Mouse (Mus musculus) intestine, embryonic 14.5 days (tissue): ENCODE measurements around the gene Dbn1. TPM values are rescaled to one million over a fixed set of nuclear protein-coding genes. Genes with fewer than 3 reads are reported as not detected.

Source experiments
- ATAC-seq: fragments of 200-750 bp; cut with Nextera tagmentation; replicated peaks from 2 replicates; pipeline ENCODE4 v1.8.0; 2017; ENCODE audit warnings: low read depth, moderate number of reproducible peaks, moderate TSS enrichment, moderate library complexity; ENCODE audit not compliant: low FRiP score, low TSS enrichment
- DNase-seq: peaks from one replicate; pipeline ENCODE4 v3.0.0-alpha.2; 2018; ENCODE audit warnings: low spot score
- H3K27ac ChIP-seq: fragments of 300-500 bp; sonication (generic); 2 replicates; pipeline ENCODE4 v1.5.1; 2014; ENCODE audit warnings: low read depth, mild to moderate bottlenecking, control low read depth
- H3K27me3 ChIP-seq: fragments of 300-500 bp; sonication (generic); replicated peaks from 2 replicates; pipeline ENCODE4 v1.6.1; 2014; ENCODE audit warnings: low read length, control low read depth; ENCODE audit not compliant: control insufficient read depth, insufficient read depth
- H3K36me3 ChIP-seq: fragments of 300-500 bp; sonication (generic); 2 replicates; pipeline ENCODE4 v1.6.1; 2014; ENCODE audit warnings: low read length, control low read depth; ENCODE audit not compliant: control insufficient read depth, insufficient read depth
- H3K4me1 ChIP-seq: fragments of 300-500 bp; sonication (generic); replicated peaks from 2 replicates; pipeline ENCODE4 v1.6.1; 2014; ENCODE audit warnings: low read length, control low read depth, mixed read lengths; ENCODE audit not compliant: control insufficient read depth, insufficient read depth
- H3K4me2 ChIP-seq: fragments of 300-500 bp; sonication (generic); 2 replicates; pipeline ENCODE4 v1.6.1; 2014; ENCODE audit warnings: low read length
- H3K4me3 ChIP-seq: fragments of 300-500 bp; sonication (generic); 2 replicates; pipeline ENCODE4 v1.5.1; 2014; ENCODE audit warnings: low read depth, low read length, control low read depth, mixed read lengths
- H3K9ac ChIP-seq: fragments of 300-500 bp; sonication (generic); 2 replicates; pipeline ENCODE4 v1.6.1; 2014; ENCODE audit warnings: mild to moderate bottlenecking, low read length
- H3K9me3 ChIP-seq: fragments of 300-500 bp; sonication (generic); 2 replicates; pipeline ENCODE4 v1.6.1; 2016; ENCODE audit warnings: low read length, control low read depth; ENCODE audit not compliant: control insufficient read depth
- WGBS: fragments of 180-500 bp; shearing (Covaris S2); extraction: QIAGEN DNeasy Blood & Tissue Kit; methylation state at CpG from one replicate; pipeline ENCODE4 v1.1.7; 2014; 5-methylcytosine and 5-hydroxymethylcytosine counted together
- polyA plus RNA-seq: library from polyadenylated mRNA; unstranded; fragments of >200 nt; fragmentation: Nextera tagmentation; extraction: Ambion mirVana; gene quantifications from 2 replicates; pipeline ENCODE4 v1.2.1, GENCODE M21; 2014

Dbn1 gene
- polyA plus RNA-seq, 1 experiment from 2014 or later, result 120 TPM

- ATAC-seq, result peak; percentile 59
- WGBS, result 2% methylated on average over 25 of the region's 25 CpGs
- H3K27ac ChIP-seq, result peak overlapping the region; percentile 85
Measured at GRCm38 (mm10) chr13:55512379-55513031, 24.6 kb upstream of the Dbn1 start.

GRCm38 (mm10) chr13:55511492-55511861 lies 23.6 kb upstream of the Dbn1 start:
- ATAC-seq, result peak; percentile 12; the same call in 1 of the 2 replicates
- 19% methylated on average over 5 of the region's 5 CpGs for WGBS
- Histone ChIP-seq H3K4me3 (peak overlapping the region; percentile 77), H3K36me3 (peaks cover 39% of the 10 kb centered on the region), H3K9me3 (no peaks in the 10 kb centered on the region), H3K4me2 (peak overlapping the region; percentile 83), H3K27me3 (no peaks in the 10 kb centered on the region), H3K9ac (peak overlapping the region; percentile 86; the same call in 1 of the 2 replicates), H3K4me1 (peaks cover 26% of the 10 kb centered on the region), H3K27ac (peak overlapping the region; percentile 85)
- DNase-seq, result no peak

More at GRCm38 (mm10) chr13:55512379-55513031, 24.6 kb upstream of the Dbn1 start:
- peak overlapping the region; percentile 77 for H3K4me3 ChIP-seq
- peaks cover 26% of the 10 kb centered on the region for H3K4me1 ChIP-seq
- no peaks in the 10 kb centered on the region for H3K27me3 ChIP-seq
- no peaks in the 10 kb centered on the region for H3K9me3 ChIP-seq
- peak overlapping the region; percentile 83 for H3K4me2 ChIP-seq
- peak overlapping the region; percentile 86 for H3K9ac ChIP-seq
- peaks cover 29% of the 10 kb centered on the region for H3K36me3 ChIP-seq
- peak; percentile 83 for DNase-seq

DNA sequence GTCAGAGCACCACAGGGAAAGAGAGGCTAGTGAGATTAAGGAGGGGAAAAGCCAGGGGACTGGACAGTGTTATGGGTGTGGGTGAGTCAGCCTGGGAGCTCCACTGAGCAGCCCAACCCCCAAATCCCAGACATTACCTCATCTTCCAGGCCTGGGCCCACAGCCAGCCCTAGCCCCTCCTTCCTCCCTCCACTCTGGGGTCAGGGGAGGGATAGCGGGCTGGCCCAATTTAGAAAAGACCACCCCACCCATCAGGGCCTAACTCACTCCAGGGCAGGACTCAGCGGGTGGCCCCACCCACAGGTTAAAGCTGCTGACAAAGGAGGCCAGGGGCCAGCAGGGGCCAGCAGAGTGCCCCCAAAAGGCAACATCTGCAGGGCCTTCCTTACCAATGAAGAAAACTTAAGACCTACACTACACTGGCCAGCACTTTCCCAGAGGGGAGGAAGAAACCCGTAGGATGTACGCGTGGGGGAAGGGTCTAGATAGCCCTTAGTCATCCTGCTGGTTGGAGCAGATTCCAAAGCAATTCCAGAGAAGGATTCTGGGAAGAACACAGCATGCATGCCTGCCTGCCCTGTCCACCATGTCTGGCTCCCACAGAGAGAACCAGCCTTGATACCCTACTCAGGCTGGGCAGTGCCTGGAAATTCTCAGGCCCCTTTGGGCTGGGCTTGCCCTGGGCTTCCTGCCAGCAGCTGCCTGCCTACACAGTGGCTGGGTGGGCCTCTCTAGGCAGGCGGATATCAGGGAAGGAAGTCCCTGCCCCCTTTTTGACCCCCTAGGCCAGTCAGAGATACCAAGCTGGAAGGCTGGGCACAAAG lies 23.0 kb upstream of the Dbn1 start:
- H3K4me1 ChIP-seq, result peaks cover 26% of the 10 kb centered on the region
- H3K36me3 ChIP-seq, result peaks cover 45% of the 10 kb centered on the region
- peak overlapping the region; percentile 77 for H3K4me3 ChIP-seq
- ATAC-seq, result peak; percentile 78
- no peaks in the 10 kb centered on the region for H3K9me3 ChIP-seq
- H3K27ac ChIP-seq, result peak overlapping the region; percentile 85
- WGBS, result 5% methylated on average over 6 of the region's 6 CpGs
- peak overlapping the region; percentile 83 for H3K4me2 ChIP-seq
- H3K27me3 ChIP-seq, result no peaks in the 10 kb centered on the region
- peak overlapping the region; percentile 23 for H3K9ac ChIP-seq
- peak; percentile 88 for DNase-seq

DNA sequence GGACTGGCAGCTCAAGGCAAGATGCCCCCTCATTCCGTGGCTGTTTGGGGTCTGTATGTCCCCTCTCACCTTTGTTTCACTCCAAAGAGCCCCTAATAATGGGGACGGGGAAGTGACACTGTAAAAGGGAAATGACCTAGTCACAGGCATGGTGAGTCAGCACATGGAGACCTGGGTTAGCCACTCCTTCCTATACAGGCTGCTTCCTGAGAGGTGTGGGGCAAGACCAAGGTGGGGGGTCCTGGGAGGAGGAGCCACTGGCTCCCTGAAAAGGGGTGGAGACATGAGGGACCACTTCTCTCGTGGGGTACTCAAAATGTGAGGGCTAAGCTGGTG lies 22.4 kb upstream of the Dbn1 start:
- Histone ChIP-seq H3K36me3 (peaks cover 51% of the 10 kb centered on the region), H3K9ac (peak overlapping the region; percentile 23; the same call in 1 of the 2 replicates), H3K27ac (peak overlapping the region; percentile 85; the same call in 1 of the 2 replicates), H3K27me3 (no peaks in the 10 kb centered on the region), H3K4me1 (peaks cover 26% of the 10 kb centered on the region), H3K9me3 (no peaks in the 10 kb centered on the region), H3K4me2 (peak overlapping the region; percentile 83), H3K4me3 (peak overlapping the region; percentile 8; the same call in 1 of the 2 replicates)
- WGBS, result 30% methylated on average over 3 of the region's 3 CpGs
- peak; percentile 15 for ATAC-seq
- no peak for DNase-seq

- Histone ChIP-seq H3K9ac (no peak overlapping the region), H3K4me2 (no peak overlapping the region), H3K27ac (no peak overlapping the region), H3K4me1 (peaks cover 26% of the 10 kb centered on the region), H3K36me3 (peaks cover 68% of the 10 kb centered on the region), H3K27me3 (no peaks in the 10 kb centered on the region), H3K9me3 (no peaks in the 10 kb centered on the region), H3K4me3 (no peak overlapping the region)
- 88% methylated on average over 10 of the region's 10 CpGs for WGBS
- DNase-seq (no peak), ATAC-seq (no peak)
Measured at GRCm38 (mm10) chr13:55508531-55508930, 20.6 kb upstream of the Dbn1 start.

GRCm38 (mm10) chr13:55507877-55508276 lies 20.0 kb upstream of the Dbn1 start:
- Histone ChIP-seq H3K4me1 (peaks cover 26% of the 10 kb centered on the region), H3K9ac (no peak overlapping the region), H3K27me3 (no peaks in the 10 kb centered on the region), H3K9me3 (no peaks in the 10 kb centered on the region), H3K27ac (no peak overlapping the region), H3K4me2 (no peak overlapping the region), H3K36me3 (peaks cover 75% of the 10 kb centered on the region), H3K4me3 (no peak overlapping the region)
- WGBS, result 64% methylated on average over 11 of the region's 11 CpGs
- ATAC-seq (no peak), DNase-seq (no peak)

GRCm38 (mm10) chr13:55506697-55507096 lies 18.8 kb upstream of the Dbn1 start:
- 86% methylated on average over 10 of the region's 10 CpGs for WGBS
- Histone ChIP-seq H3K9ac (no peak overlapping the region), H3K36me3 (peaks cover 85% of the 10 kb centered on the region), H3K4me3 (no peak overlapping the region), H3K4me2 (no peak overlapping the region), H3K27me3 (no peaks in the 10 kb centered on the region), H3K9me3 (no peaks in the 10 kb centered on the region), H3K27ac (no peak overlapping the region), H3K4me1 (peaks cover 18% of the 10 kb centered on the region)
- DNase-seq (no peak), ATAC-seq (no peak)

GRCm38 (mm10) chr13:55505810-55506209 lies 17.9 kb upstream of the Dbn1 start:
- H3K9me3 ChIP-seq, result no peaks in the 10 kb centered on the region
- H3K27me3 ChIP-seq, result no peaks in the 10 kb centered on the region
- WGBS, result 96% methylated on average over 9 of the region's 9 CpGs
- H3K36me3 ChIP-seq, result peaks cover 92% of the 10 kb centered on the region
- DNase-seq (no peak), ATAC-seq (no peak)
- no peak overlapping the region for H3K27ac ChIP-seq
- no peak overlapping the region for H3K4me2 ChIP-seq
- H3K4me1 ChIP-seq, result peaks cover 9% of the 10 kb centered on the region
- no peak overlapping the region for H3K9ac ChIP-seq
- H3K4me3 ChIP-seq, result no peak overlapping the region
